Mouse (Mus musculus) CH12F3 (cell line): ENCODE measurements around the gene 5330417C22Rik.

Experiments
- in situ Hi-C: fragments of 300-500 bp; cut with MboI; formaldehyde crosslinking; loops from 2 replicates; pipeline ENCODE4 v1.14.3; 2020; ENCODE audit warnings: low sequenced_read_pairs

Gene 5330417C22Rik

GRCm38 (mm10) chr3:108467760-108468159, 68.6 kb downstream of the 5330417C22Rik start:
- in situ Hi-C loops, result no loop called here

GRCm38 (mm10) chr3:108466425-108466824, 69.9 kb downstream of the 5330417C22Rik start:
- in situ Hi-C loops, result no loop called here

GRCm38 (mm10) chr3:108458866-108459265, 77.5 kb downstream of the 5330417C22Rik start:
- in situ Hi-C loops, result no loop called here

GRCm38 (mm10) chr3:108458380-108458779, 78.0 kb downstream of the 5330417C22Rik start:
- in situ Hi-C loops, result no loop called here

- in situ Hi-C loops, result no loop called here
These were observed 82.2 kb downstream of the 5330417C22Rik start for GRCm38 (mm10) chr3:108454172-108454571.

GRCm38 (mm10) chr3:108451969-108452368, 84.4 kb downstream of the 5330417C22Rik start:
- in situ Hi-C loops, result no loop called here

- in situ Hi-C loops, result no loop called here
These were observed 91.0 kb downstream of the 5330417C22Rik start for GRCm38 (mm10) chr3:108445366-108445705.

- in situ Hi-C loops, result no loop called here
These were observed 91.5 kb downstream of the 5330417C22Rik start, which contains the start of gene Sars for GRCm38 (mm10) chr3:108444698-108445365. TSS of gene Sars (minus strand) at chr3:108445209.

- in situ Hi-C loops, result no loop called here
These were observed 92.3 kb downstream of the 5330417C22Rik start for GRCm38 (mm10) chr3:108444029-108444428.

- in situ Hi-C loops, result no loop called here
These were observed 100.0 kb downstream of the 5330417C22Rik start for GRCm38 (mm10) chr3:108436380-108436714.

- in situ Hi-C loops, result no loop called here
These were observed 100.5 kb downstream of the 5330417C22Rik start for GRCm38 (mm10) chr3:108435701-108436379.

GRCm38 (mm10) chr3:108433881-108434495, 102.3 kb downstream of the 5330417C22Rik start:
- in situ Hi-C loops, result no loop called here

GRCm38 (mm10) chr3:108433188-108433880, 103.0 kb downstream of the 5330417C22Rik start:
- in situ Hi-C loops, result no loop called here

- in situ Hi-C loops, result no loop called here
These were observed 103.7 kb downstream of the 5330417C22Rik start for GRCm38 (mm10) chr3:108432542-108433187.

- in situ Hi-C loops, result no loop called here
These were observed 110.7 kb downstream of the 5330417C22Rik start for GRCm38 (mm10) chr3:108425624-108426018.

- in situ Hi-C loops, result no loop called here
These were observed 111.3 kb downstream of the 5330417C22Rik start for GRCm38 (mm10) chr3:108424944-108425623.

GRCm38 (mm10) chr3:108423844-108424801, 112.2 kb downstream of the 5330417C22Rik start:
- in situ Hi-C loops, result no loop called here

GRCm38 (mm10) chr3:108423006-108423405, 113.3 kb downstream of the 5330417C22Rik start:
- in situ Hi-C loops, result no loop called here

GRCm38 (mm10) chr3:108415831-108416223, 120.5 kb downstream of the 5330417C22Rik start:
- in situ Hi-C loops, result no loop called here
